Mouse (Mus musculus) CD4-positive, CD25-positive, alpha-beta regulatory T cell, adult 2 months (primary cell): ENCODE data around the gene Sh3bgrl2.

ENCODE experiments used
- DNase-seq: peaks from one replicate; pipeline ENCODE4 v3.0.0-alpha.2; 2012; ENCODE audit warnings: low read depth, low spot score

Sh3bgrl2 gene

DNA sequence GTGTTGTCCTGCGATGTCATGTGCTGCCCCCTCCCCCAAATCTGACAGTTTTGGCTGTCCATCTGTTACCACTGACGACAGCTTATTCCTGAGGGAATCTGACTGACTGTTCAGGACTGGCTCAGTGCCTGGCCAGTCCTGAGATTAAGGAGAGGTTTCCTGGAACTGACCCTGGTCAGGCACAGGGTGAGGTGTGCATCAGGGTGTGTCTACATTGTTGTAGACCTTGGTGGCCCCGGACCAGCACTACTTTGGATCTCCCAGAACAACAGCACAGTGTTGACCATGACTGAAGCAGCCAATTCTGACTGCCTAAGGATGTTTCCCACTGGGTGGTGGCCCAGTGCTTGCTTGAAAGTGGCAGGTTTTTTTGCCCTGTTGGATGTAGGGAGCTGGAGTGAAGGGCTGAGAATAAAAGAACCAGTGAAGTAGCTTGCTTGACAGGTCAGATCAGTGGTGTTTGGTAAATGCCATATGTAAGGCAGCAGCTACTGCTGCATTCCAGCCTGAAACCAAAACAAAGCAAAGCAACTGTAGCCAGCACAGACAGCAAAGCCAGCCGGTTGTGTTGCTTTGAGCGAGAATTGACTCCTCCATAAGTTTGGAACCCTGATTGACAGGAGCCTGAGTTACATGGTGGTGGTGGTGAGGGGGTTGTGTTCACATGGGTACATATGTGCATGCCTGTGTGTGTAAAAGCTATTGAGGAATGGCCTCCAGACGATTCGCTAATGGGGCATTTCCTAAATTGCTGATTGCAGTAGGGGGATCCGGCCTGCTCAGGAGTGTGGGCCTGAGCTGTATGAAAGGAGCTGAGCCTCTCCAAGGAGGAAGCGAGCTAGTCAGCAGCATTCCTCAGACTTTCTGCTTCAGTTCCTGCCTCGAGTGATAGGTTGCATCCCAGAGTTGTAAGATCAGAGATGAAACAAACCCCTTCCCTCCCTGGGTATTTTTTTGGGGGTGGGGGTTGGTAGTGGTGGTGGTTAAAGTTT, 8.9 kb downstream of the Sh3bgrl2 start:
- no peak for DNase-seq

DNA sequence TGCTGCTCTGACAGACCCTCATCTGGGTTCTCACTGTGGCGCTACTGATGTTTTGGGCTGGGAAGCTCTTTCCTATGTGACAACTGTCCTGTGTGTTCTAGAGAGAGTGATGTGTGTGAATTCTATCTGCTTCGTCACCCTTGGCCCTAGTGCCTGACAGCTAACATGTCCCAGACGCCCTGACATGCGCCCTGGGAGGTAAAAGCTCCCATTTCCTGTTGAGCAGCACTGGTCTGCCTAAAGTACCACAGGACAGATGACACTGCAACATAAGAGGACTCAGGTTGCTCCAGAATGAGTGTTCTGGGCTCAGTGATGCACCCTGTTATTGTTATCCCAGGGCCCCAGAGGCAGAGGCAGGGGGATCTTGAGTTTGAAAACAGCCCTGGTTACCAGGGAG, 12.5 kb downstream of the Sh3bgrl2 start:
- no peak for DNase-seq

DNA sequence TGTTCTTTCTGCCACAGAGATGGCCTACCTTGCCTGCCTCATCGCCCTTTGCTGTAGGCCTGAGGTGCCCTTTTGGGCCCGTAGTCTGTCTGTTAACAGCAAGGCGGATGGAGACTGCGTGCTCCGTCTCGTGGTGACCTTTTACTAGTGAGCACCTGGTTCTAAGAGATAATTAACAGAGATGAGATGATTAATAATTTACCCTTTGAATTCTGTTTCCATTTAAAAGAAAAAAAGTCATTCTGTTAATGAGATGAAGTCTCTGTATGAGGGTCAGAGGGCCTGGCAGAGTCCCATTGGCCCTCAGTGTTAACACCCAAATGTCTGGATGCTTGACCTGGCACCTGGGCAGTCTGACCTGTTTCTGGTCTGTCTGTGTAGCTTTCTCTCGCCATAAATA, 14.8 kb downstream of the Sh3bgrl2 start:
- no peak for DNase-seq

DNA sequence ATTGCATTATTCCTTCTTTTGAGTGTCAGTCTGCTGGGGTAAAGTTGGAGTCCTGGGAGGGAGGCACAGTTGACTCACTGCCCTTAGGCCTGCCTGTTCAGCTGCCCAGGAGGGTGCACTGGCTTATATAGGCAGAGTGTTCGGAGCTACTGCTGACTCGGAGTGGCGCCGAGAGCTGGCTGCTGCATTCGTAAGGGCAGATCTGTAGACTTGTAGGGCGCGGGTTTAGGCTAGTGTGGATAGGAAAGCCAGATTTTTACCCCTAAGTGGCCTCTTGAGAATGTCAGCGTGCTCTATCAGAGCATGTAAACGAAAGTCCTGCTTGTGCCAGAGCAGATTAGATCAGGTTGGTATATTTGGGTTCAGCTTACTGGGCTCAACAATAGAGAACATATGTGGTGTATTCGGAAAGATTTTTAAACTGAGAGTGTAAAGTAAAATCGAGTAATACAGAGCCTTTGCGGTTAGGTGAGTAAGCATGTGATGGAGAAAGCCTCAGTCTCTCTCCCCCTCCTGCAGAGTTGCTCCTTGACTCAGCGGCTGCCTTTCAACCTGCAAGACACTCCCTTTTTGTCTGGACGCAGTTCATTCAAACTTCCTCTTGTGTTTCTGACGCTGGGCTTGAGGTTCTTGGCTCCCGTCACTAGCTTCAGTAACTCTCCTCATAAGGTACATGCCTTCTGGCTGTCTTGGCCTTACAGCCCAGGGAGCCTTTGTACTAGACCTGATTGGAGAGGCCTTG, 15.9 kb downstream of the Sh3bgrl2 start:
- peak; percentile 72 for DNase-seq

DNA sequence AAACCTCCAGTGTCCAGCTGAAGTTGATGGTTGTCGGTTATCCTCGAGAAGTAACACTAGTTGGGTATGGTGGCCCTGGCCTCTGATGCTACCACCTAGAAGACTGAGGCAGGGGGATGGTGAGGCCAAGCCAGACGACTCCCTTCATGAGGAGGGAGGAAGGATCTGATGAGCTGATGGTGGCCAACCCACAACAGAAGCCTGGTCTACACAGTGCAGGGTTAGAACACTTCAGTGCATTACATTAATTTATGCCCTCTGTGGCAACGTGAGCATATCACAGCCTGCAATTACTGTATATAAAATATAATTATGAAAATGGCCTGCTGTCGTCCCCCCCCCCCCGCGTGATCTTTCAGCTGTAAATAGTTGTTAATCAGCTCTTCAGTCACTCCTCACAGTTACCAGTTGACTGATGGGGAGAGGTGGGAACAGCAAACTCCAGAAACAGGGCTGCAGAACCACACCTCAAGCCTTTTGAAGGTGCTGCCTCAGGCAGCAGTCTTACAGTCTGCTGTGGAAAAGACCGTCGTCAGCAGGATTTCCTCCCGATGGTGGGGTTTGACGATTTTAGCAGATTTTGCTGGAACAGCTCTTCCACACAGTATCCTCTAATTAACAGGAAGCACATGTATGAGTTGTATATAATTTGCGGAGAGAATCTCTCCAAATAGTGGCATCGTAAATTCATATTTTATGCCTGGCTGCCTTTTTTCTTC, 17.0 kb downstream of the Sh3bgrl2 start:
- no peak for DNase-seq

DNA sequence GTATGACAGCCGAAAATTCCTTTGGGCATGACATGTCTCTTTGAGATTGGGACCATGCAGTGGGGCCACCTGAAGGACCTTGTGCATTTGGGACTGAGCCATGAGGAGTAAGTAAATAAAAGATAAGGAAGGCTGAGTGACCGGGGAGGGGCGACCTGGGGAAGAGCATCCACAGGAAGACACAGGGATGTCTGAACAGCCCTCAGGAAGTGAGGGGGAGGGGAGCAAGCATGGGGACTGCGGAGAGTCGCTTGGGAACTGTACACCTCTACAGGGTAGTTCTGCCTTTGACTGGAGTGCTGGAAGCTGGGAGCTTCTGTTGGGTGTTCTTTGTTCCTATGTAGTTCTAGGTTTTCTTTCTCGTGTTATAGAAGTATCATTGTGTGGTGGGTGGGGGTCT, 18.0 kb downstream of the Sh3bgrl2 start:
- DNase-seq, result no peak

DNA sequence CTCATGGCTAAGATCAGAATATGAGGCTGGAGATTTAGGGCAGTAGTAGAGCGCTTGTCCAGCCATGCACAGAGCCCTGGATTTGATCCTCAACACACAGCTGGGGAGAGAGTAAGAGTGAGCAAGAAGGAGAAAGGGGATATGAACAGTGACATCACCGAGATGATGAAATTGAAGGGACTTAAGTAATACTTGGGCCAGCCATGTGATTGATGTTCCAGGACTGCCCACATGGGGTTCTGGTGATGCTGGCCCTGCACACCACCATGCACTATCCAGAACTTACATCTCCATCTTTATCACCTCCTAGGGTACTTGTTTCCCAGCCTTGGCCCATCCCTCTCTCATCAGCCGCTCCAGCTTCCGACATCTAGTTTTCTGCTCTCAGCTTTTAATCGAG, 20.0 kb downstream of the Sh3bgrl2 start:
- no peak for DNase-seq

DNA sequence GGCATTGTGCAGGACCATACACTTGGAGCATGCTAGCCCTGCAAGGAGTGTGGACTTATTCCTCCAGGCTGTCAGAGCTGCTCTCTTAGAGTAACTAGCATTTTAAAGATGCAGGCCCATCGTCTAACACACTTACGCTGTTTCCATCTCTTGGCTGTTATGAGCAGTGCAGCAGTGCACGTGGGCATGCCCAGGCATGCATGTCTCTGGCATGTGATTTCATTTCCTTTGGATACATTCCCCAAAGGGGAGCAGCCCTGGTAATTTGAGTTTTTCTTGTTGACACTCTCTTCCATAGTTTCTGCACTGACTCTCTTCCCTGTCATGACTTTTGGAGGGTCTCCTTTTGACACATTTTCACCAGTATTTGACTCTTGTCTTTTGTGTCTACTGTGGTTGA, 20.8 kb downstream of the Sh3bgrl2 start:
- no peak for DNase-seq

DNA sequence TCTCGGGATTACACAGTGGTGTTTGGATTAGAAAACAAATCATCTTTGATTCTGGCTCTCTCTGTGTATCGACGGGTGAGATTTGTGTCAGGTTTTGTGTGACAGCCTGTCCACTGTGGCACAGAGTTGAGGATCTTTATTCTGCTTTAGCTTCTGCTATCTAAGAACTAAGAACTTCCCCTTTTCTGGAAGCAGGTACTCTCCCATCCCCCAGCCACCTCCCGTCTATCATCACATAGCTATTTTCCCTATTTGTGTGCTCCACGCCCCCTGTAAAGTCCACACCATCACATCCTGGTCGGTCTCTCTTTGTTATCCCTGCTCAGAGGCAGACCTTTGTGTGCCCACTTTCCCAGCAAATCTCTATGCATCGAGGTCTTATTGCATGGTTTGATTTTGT, 21.8 kb downstream of the Sh3bgrl2 start:
- no peak for DNase-seq

DNA sequence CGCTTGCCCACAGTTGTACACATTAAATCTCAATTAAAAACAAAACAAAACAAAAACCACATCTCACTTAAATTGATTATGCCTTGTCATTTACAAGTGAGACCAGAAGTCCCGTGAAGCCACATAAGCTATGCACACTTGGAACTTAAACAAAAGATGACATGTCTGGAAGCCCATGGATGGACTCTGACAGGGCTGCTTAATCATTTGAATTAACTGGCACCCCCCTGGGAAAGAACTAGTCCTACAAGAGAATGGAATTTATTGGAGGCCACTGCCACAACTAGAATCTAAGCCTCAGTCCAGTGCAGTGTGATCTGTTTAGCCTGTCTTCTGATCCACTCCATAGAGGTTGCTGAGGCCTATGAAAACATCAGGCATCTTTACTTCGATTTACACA, 23.2 kb downstream of the Sh3bgrl2 start:
- DNase-seq, result no peak

DNA sequence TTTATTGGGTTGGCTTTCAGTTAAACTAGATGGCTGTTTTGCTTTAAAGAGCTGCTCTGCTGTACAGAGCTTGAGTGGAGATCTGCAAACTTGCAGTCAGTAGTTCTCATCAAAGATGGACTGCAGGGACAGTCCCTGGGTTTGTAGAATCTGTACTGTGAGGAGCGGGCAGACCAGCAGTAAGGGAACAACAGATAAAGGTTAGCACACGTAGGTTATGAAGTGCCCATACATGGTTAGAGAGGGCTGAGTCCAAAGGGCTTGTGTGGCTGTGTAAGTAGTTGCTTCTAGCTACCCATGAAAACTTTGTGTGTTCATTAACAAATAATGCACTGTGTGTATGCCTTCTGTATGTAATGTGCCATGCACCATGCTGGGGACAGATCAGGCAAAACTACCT, 24.2 kb downstream of the Sh3bgrl2 start:
- peak; percentile 45 for DNase-seq

DNA sequence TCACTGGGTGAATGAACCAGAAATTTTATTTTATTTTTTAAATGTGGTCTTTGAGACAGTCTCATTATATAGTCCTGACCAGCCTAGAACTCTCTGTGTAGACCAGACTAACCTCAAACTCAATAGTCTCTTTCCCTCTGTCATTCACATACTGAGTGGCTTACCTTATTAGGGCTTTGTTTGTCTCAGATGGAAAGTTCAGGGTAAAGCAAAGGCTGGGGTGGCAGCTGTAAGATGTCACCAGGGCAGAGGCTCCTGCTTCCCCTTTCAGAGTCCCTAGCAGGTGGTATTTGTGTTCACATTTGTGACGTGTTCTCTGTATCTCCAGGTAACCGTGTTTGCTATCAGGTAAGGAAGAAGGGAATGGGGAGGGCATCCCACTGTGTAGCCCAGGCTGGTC, 24.7 kb downstream of the Sh3bgrl2 start:
- peak; percentile 61 for DNase-seq

DNA sequence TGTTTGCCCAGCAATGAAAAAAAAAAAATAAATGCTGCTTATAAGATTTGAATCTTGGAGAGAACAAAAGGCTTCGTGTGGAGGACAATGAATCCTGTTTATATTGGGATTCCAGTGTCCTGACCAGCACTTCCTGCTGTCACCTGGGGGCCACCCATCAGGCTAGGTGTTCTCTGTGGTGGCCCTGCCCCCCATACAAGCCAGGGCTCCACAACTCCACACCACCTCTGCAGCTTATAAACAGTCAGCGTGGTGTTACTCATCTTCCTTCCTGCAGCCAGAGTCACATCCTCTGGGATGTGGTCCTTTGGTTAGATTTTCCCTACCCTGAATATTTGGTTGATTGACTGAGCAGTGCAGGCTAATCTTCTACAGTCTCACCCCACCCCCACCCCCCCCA, 25.5 kb downstream of the Sh3bgrl2 start:
- no peak for DNase-seq

DNA sequence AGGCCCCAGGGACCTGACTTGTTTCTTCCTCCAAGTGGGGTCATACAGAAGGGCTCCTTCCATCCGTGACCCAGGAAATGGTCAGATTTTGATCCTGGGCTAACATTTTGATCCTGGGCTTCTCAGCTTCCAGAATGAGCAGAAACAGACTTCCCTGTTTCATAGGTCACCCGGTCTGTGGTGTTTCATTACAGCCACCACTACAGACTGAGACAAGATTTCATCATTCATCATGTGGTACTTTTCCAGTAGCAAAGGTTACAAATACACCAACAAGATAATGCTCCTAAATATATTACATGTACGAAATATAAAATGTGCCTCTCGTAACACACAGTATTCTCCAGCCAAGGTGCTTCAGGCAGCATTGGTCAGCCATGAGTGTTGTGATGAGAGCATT, 27.3 kb downstream of the Sh3bgrl2 start:
- DNase-seq, result no peak

DNA sequence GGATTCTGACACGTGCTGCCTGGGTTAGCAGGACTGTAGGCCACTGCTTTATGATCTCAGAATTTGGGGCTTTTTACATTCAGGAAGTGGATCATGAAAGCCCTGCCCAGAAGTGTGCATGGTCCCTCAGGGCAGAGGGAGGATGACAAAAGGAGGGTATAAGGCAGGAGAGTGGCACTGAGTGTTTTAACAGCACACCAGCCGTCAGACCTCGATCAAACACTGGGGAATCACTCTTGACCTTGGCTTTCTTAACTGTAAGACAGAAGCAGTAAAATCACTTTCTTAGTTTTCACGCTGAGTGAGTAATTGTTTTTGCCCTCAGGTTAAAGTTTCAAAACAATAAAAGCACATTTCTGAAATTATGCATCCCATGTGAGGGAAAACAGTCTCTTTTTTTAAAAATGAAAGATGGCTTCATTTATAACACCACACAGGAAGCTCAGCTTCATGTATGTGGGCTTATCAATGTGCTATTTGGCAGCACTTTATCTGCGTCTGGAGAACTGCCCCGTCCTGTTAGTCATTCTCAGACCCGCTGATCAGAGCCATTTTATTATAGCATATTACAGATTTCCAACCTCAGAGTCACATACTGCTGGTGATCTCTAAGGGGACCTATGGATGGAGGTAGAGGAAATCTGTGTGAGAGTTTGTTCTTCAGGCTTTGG, 28.0 kb downstream of the Sh3bgrl2 start:
- no peak for DNase-seq

DNA sequence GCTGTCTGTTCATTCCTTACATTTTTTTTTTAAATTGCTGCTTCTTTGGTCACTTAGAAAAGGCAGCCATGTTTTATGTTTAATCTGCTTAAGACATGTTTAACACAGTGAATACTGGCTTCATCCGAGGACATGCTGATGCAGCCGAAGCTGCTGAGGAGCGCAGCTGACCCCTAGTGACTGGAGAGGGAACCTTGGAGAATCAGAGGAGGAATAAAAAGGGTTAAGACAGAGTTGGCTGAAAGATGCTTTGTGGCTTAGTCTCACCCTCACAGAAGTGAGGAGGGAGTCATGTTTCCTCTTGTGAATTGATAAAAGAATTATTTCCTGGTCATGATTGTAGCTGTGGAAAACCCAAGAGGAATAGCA, 28.5 kb downstream of the Sh3bgrl2 start:
- DNase-seq, result peak; percentile 72

DNA sequence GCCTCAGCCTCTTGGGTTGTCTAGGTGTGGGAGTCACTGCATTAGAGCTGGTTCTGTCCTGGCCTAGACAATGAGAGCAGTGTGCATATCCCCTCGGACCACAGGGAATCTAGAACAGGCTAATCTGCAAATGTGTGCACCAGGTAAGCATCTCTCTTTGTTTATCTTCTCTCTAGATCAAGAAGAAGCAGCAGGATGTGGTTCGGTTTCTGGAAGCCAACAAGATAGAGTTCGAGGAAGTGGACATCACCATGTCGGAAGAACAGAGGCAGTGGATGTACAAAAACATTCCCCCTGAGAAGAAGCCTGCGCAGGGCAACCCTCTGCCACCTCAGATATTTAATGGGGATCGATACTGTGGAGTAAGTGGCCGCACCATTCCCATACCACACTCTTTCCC, 29.1 kb downstream of the Sh3bgrl2 start:
- peak; percentile 47 for DNase-seq

DNA sequence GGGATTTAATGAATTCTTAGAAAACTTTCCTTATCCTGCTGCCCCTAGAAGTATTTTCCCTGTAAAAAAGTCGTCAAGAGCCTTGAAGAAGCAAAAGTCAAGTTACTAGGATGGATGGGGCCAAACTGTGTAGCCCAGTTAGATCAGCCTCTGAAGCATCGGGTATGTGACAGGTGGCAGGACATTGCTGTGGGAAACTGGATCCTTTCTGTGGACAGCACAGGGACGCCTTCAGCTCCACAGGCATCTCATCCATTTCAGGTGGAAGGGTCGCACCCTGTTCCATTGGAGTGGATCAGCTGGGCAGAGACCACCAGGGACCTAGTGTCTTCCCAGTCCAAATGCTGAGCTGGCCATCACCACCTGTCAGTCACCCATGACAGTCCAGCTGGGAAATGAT, 30.9 kb downstream of the Sh3bgrl2 start:
- no peak for DNase-seq

DNA sequence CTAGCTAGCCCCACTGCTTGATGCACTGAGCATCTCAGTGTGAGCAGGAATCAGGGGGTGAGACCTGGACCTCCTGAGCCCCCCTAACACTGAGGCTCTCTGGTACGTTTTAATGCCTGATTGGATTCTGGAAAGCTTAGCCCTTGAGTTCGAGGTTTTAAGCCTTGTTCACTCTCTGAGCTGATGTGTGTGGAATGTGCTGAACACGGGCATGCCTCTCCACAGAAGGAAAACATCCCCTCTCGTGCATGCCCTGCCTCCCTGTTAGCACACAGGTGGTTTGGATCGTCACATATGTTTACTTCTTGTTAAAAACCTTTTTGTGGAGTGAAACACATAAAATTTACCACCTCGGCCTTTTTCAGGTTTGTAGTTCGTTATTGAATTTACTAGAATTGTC, 34.6 kb downstream of the Sh3bgrl2 start:
- no peak for DNase-seq

DNA sequence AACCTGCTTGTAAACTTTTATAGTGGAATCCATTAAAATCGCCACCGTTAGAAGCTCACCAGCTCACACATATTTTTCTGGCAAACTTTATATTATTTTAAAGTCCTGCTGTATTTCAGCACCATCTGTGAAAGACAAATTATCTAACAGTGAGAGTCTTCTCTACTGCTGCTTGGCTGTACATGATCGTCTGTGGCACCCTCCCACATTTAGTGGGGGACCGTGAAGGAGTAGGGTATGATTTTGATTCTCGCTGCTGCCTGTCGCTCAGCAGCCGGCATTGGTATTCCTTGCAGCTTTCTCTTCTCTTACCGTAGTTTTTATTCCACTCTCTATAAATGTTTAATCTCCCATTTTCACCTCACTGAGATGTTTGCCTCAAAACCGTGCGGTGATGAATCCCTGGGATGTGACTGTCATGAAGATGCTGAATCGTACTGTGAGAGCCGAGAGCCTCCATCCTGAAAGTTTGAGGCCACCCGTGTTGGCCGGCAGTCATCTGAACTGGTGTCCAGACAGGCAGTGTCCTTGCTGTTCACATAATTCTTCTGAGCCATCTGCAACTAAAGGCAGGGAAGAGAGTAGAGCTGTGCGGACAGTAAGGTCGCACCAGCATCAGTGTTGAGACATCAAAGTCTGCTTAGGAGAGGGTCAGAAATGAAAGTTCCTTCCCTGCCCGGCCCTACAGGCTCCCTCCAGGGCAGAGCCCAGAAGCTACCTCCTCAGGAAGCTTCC, 38.4 kb downstream of the Sh3bgrl2 start:
- no peak for DNase-seq

DNA sequence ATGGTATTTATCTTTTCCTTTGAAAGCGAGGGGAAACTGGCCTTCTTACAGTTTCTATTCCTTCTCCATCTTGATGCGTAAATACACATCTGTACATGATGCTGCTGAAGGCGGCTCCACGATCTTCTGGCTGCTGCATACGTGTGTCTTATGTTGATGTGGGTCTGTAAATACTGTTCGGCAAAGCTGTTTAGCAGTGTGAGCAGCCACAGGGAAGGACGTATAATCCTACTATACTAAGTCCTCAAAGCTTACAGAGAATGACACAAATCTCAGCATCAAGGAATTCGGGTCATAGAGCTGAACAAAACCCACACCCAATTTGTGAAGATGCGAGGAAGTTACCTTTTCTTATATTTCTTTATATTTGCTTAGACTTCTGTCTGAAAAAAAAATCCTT, 39.0 kb downstream of the Sh3bgrl2 start:
- no peak for DNase-seq
